Mouse (Mus musculus): ENCODE measurements around the gene Ptpn11.

The Ptpn11 gene

DNA sequence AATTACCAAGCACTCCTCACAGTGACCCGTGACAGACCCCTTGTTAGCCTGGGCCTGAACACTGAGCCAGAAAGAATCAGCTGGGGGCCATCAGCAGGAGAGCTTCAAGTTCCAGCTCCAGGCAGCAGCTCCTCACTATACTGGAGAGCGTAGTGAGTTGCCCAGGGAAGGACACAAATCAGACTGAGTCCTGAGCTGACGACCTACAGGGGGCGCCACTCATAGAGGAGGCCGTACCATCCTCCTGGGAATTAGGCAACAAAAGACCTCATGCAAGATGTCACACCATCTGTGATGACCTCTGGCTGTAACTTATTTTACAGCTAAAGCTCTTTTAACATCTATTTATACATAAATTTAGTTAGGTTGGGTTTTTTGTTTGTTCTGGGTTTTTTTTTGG lies 78.8 kb downstream of the Ptpn11 start:
- in situ Hi-C loops (cut with MboI; ENCODE audit: low pct_unique_long_range_greater_than_20kb in 1 of 2, low sequenced_read_pairs in 2 of 2, unreplicated experiment in 1 of 2), result no loop called here

DNA sequence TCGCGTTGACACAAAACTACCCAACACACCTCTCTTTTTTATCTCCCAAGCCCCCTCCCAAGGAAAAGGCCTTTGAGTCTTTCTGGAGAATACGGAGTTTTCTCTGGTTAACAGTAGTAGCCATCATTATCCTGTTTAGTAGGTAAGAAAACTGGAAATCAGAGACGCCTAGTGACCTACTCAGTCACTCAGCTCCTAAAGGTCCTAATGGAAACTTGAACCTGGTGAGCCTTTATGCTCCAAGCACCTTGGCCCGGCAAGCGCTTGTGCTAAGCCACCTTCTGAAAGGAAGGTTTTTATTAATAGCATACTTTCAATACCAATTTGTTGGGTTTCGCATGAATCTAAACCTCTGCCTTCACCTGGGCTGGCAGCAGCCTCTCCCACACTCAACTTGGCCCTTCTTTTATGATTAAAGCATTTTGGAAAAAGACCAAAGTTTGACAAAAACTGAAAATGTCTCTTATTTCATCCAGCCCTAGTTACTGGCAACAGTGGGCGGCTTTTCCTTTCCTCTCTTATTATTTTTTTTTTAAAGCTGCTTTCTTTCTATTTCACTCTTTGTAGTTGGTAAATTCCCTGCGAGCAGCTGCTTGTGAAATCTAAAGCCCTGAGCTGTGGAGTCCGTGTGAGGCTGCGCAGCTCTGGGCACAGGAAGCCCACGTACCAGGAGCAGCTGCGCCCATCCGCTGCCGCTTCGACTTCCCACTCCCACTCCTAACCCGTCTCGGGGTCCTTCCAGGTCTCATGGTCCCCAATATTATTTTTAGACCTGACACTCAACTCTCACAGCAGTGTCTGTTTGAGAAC lies 79.9 kb downstream of the Ptpn11 start:
- in situ Hi-C loops (cut with MboI; ENCODE audit: low pct_unique_long_range_greater_than_20kb in 1 of 2, low sequenced_read_pairs in 2 of 2, unreplicated experiment in 1 of 2), result no loop called here

- in situ Hi-C loops (cut with MboI; ENCODE audit: low pct_unique_long_range_greater_than_20kb in 1 of 2, low sequenced_read_pairs in 2 of 2, unreplicated experiment in 1 of 2), result no loop called here
Observed at GRCm38 (mm10) chr5:121109185-121109584, 82.0 kb downstream of the Ptpn11 start.

- in situ Hi-C loops (cut with MboI; ENCODE audit: low pct_unique_long_range_greater_than_20kb in 1 of 2, low sequenced_read_pairs in 2 of 2, unreplicated experiment in 1 of 2), result no loop called here
Observed at GRCm38 (mm10) chr5:121106913-121107312, 84.3 kb downstream of the Ptpn11 start.

- in situ Hi-C loops (cut with MboI; ENCODE audit: low pct_unique_long_range_greater_than_20kb in 1 of 2, low sequenced_read_pairs in 2 of 2, unreplicated experiment in 1 of 2), result no loop called here
Observed at GRCm38 (mm10) chr5:121100886-121101580, 90.2 kb downstream of the Ptpn11 start.

GRCm38 (mm10) chr5:121100095-121100494 lies 91.1 kb downstream of the Ptpn11 start:
- in situ Hi-C loops (cut with MboI; ENCODE audit: low pct_unique_long_range_greater_than_20kb in 1 of 2, low sequenced_read_pairs in 2 of 2, unreplicated experiment in 1 of 2), result no loop called here

- in situ Hi-C loops (cut with MboI; ENCODE audit: low pct_unique_long_range_greater_than_20kb in 1 of 2, low sequenced_read_pairs in 2 of 2, unreplicated experiment in 1 of 2), result no loop called here
Observed at GRCm38 (mm10) chr5:121097970-121098369, 93.2 kb downstream of the Ptpn11 start.

DNA sequence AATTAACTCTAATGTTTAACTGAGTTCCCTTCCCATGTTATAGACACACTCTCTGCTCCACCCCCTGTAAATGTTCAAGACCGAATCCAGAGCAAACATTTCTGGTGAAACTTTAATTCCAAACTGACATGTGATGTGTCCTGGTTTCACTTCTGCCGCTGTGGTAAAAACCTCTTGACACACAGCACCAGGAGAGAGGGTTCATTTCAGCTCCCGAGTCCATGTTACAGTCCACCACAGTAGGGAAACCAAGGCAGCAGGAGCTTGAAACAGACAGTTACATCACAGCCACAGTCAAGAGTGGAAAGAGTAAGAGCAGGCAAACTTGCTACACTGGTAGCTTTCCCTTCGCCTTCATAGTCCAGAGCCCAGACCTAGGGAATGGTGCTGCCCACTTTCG lies 94.5 kb downstream of the Ptpn11 start:
- in situ Hi-C loops (cut with MboI; ENCODE audit: low pct_unique_long_range_greater_than_20kb in 1 of 2, low sequenced_read_pairs in 2 of 2, unreplicated experiment in 1 of 2), result no loop called here

GRCm38 (mm10) chr5:121093281-121093680 lies 97.9 kb downstream of the Ptpn11 start:
- in situ Hi-C loops (cut with MboI; ENCODE audit: low pct_unique_long_range_greater_than_20kb in 1 of 2, low sequenced_read_pairs in 2 of 2, unreplicated experiment in 1 of 2), result no loop called here

DNA sequence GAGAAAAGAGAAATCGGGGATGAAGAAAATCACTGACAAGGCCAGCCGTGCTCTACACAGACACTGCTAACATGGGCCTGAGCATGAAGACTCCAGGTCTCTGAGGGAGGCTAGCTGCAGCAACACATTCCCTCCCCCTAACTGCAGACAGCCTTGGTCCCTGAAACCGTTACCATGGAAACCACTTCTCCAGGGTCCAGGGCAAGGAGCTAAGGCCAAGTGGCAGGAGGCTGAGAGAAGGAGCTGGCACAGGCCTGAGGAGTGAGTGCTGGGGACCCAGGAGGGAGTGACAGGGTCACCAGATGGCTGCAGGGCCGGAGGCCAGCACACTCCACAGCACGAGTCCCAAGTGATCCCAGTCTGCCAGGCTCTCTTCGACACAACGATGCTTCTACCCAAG lies 101.5 kb downstream of the Ptpn11 start:
- in situ Hi-C loops (cut with MboI; ENCODE audit: low pct_unique_long_range_greater_than_20kb in 1 of 2, low sequenced_read_pairs in 2 of 2, unreplicated experiment in 1 of 2), result no loop called here

GRCm38 (mm10) chr5:121087733-121088132 lies 103.5 kb downstream of the Ptpn11 start:
- in situ Hi-C loops (cut with MboI; ENCODE audit: low pct_unique_long_range_greater_than_20kb in 1 of 2, low sequenced_read_pairs in 2 of 2, unreplicated experiment in 1 of 2), result no loop called here

GRCm38 (mm10) chr5:121082605-121083004 lies 108.6 kb downstream of the Ptpn11 start:
- in situ Hi-C loops (cut with MboI; ENCODE audit: low pct_unique_long_range_greater_than_20kb in 1 of 2, low sequenced_read_pairs in 2 of 2, unreplicated experiment in 1 of 2), result no loop called here

DNA sequence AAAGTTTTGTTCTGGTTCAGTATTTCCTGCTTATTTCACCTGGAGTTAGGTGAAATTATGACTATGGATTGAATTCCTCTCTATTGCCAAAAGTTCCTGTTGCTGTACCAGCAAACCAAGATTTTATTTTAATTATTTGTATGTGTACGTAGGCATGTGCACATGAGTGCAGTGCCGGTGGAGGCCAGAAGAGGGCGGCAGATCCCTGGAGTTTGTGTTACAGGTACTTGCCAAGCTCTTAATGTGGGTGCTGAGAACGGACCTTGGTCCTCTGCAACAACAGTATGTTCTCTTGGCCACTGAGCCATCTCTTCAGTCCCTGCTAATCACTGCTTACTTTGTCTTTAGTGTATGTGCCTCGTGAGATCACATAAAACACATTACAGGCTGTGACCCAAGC lies 109.4 kb downstream of the Ptpn11 start:
- in situ Hi-C loops (cut with MboI; ENCODE audit: low pct_unique_long_range_greater_than_20kb in 1 of 2, low sequenced_read_pairs in 2 of 2, unreplicated experiment in 1 of 2), result no loop called here

Data from mouse embryonic stem cell (cell line).